9 mouse cellular contexts compared by ENCODE assay signal in genomic region chr5:136237607-136238006, GRCm38 (mm10). TPM values are rescaled to one million over a fixed set of nuclear protein-coding genes. Genes with fewer than 3 reads are reported as not detected.
A peak's percentile ranks its signal among the peaks of the same experiment; 100 is the strongest.
DNase-seq lines count a peak whose midpoint lies in the region; ATAC-seq lines count a peak whose summit lies in the region.
"Had no signal": no experiment of that assay in that cellular context is flagged by ENCODE, and none has a peak within 500 bp of the region (broad histone marks: within the 10 kb centered on the region; RNA-seq: fewer than 3 reads in every experiment).

No protein-coding gene starts in this region.

- H3K4me2 ChIP-seq in lung, embryonic 16.5 days (ENCODE audit: low read depth, low read length), result peak overlapping the region; percentile 63
- H3K4me2 ChIP-seq in limb, embryonic 15.5 days, result peak overlapping the region; percentile 46
- H3K4me2 ChIP-seq in stomach, embryonic 15.5 days, result peak overlapping the region; percentile 59

- 3% methylated on average over 19 of the region's 19 CpGs for WGBS in lung, embryonic 16.5 days
- WGBS in limb, embryonic 15.5 days, result 2% methylated on average over 19 of the region's 19 CpGs
- WGBS in stomach, embryonic 15.5 days, result 7% methylated on average over 19 of the region's 19 CpGs

- DNase-seq in lung, postnatal 25 days (ENCODE audit: low spot score), result no peak
- no peak for DNase-seq in layer of hippocampus, adult 9-11 months
- DNase-seq in layer of hippocampus, adult 8-10 months (ENCODE audit: low spot score in 2 of 2), result no peak

- H3K36me3 ChIP-seq in lung, embryonic 16.5 days (ENCODE audit: control insufficient read depth, insufficient read depth, low read length), result no peaks in the 10 kb centered on the region
- H3K36me3 ChIP-seq in limb, embryonic 15.5 days, result no peaks in the 10 kb centered on the region
- no peaks in the 10 kb centered on the region for H3K36me3 ChIP-seq in stomach, embryonic 15.5 days

- no peak overlapping the region for H3K27ac ChIP-seq in lung, embryonic 16.5 days (ENCODE audit: low read length)
- no peak overlapping the region for H3K27ac ChIP-seq in limb, embryonic 15.5 days
- H3K27ac ChIP-seq in stomach, embryonic 15.5 days, result no peak overlapping the region

- peak overlapping the region; percentile 43; the same call in 1 of the 2 replicates for H3K9ac ChIP-seq in lung, embryonic 16.5 days (ENCODE audit: low read length)
- H3K9ac ChIP-seq in limb, embryonic 15.5 days, result no peak overlapping the region
- H3K9ac ChIP-seq in stomach, embryonic 15.5 days, result no peak overlapping the region

- H3K27me3 ChIP-seq in lung, embryonic 16.5 days (ENCODE audit: control insufficient read depth, insufficient read depth, low read depth, low read length), result no peaks in the 10 kb centered on the region
- H3K27me3 ChIP-seq in limb, embryonic 15.5 days, result 0 out of 2 replicates have a peak, but pooled peaks cover 5% of the 10 kb centered on the region
- peaks cover 4% of the 10 kb centered on the region; the same call in 1 of the 2 replicates for H3K27me3 ChIP-seq in stomach, embryonic 15.5 days (replicated peaks)

- H3K9me3 ChIP-seq in lung, embryonic 16.5 days (ENCODE audit: control insufficient read depth, low read length), result no peaks in the 10 kb centered on the region
- no peaks in the 10 kb centered on the region for H3K9me3 ChIP-seq in limb, embryonic 15.5 days
- no peaks in the 10 kb centered on the region for H3K9me3 ChIP-seq in stomach, embryonic 15.5 days

- peaks cover 8% of the 10 kb centered on the region for H3K4me1 ChIP-seq in lung, embryonic 16.5 days (replicated peaks; ENCODE audit: control insufficient read depth, insufficient read depth, low read length)
- peaks cover 19% of the 10 kb centered on the region for H3K4me1 ChIP-seq in limb, embryonic 15.5 days
- H3K4me1 ChIP-seq in stomach, embryonic 15.5 days, result peaks cover 12% of the 10 kb centered on the region; the same call in 1 of the 2 replicates

- peak overlapping the region; percentile 39 for H3K4me3 ChIP-seq in lung, embryonic 16.5 days (ENCODE audit: low read length)
- peak overlapping the region; percentile 26 for H3K4me3 ChIP-seq in limb, embryonic 15.5 days
- H3K4me3 ChIP-seq in stomach, embryonic 15.5 days (replicated peaks), result peak overlapping the region; percentile 27

- ATAC-seq in lung, embryonic 16.5 days (ENCODE audit: low read depth), result no peak
- ATAC-seq in granulocyte monocyte progenitor cell, adult 5-6 weeks (replicated peaks; ENCODE audit: poor library complexity, severe bottlenecking), result peak; percentile 36
- no peak for ATAC-seq in limb, embryonic 15.5 days (ENCODE audit: insufficient number of reproducible peaks, low FRiP score, low TSS enrichment, low read depth)
- no peak for ATAC-seq in stomach, embryonic 15.5 days (ENCODE audit: insufficient read depth, low FRiP score, low read depth)
- no peak for ATAC-seq in erythroblast, adult 5-6 weeks (replicated peaks; ENCODE audit: low FRiP score, poor library complexity, severe bottlenecking)
- ATAC-seq: activated CD4-positive, CD25-positive, alpha-beta regulatory T cell, adult 4 months had no signal

RNA-seq across cellular contexts. Expression of gene Sh2b2, which starts 8.7 kb away (rescaled TPM):
- 3.8 and 4.9 TPM in 2 replicates for polyA plus RNA-seq in lung, embryonic 16.5 days (2015; fragmentation: Nextera tagmentation; extraction: Ambion mirVana)
- total RNA-seq in granulocyte monocyte progenitor cell, adult 5-6 weeks (2014; fragmentation: Nextera tagmentation), result 32.9 and 67.0 TPM in 2 replicates
- 10.9 and 13.9 TPM in 2 replicates for total RNA-seq in granulocyte monocyte progenitor cell, adult 5-6 weeks (2017)
- polyA plus RNA-seq in limb, embryonic 15.5 days (2015; fragmentation: Nextera tagmentation; extraction: Ambion mirVana), result 4.9 and 5.8 TPM in 2 replicates
- polyA plus RNA-seq in stomach, embryonic 15.5 days (2015; fragmentation: Nextera tagmentation; extraction: Ambion mirVana), result 3.1 and 3.4 TPM in 2 replicates
- total RNA-seq in layer of hippocampus, adult 8-10 months (2022), result 1 to 10 TPM; 5.6 to 9.4 (median 7.0) TPM
- total RNA-seq in erythroblast, adult 5-6 weeks (2015; ENCODE audit: low replicate concordance), result 1.5 and 3.8 TPM in 2 replicates
- total RNA-seq in erythroblast, adult 5-6 weeks (2017; ENCODE audit: low replicate concordance), result 1.8 and 5.0 TPM in 2 replicates

RNA-seq across cellular contexts. Expression of gene Prkrip1, which starts 38.8 kb away (rescaled TPM):
- polyA plus RNA-seq in lung, embryonic 16.5 days (2015; fragmentation: Nextera tagmentation; extraction: Ambion mirVana), result 45.7 and 52.9 TPM in 2 replicates
- total RNA-seq in granulocyte monocyte progenitor cell, adult 5-6 weeks (2014; fragmentation: Nextera tagmentation), result 32.2 and 42.1 TPM in 2 replicates
- total RNA-seq in granulocyte monocyte progenitor cell, adult 5-6 weeks (2017), result 45.2 and 89.4 TPM in 2 replicates
- 45.2 and 51.0 TPM in 2 replicates for polyA plus RNA-seq in limb, embryonic 15.5 days (2015; fragmentation: Nextera tagmentation; extraction: Ambion mirVana)
- 36.8 and 41.7 TPM in 2 replicates for polyA plus RNA-seq in stomach, embryonic 15.5 days (2015; fragmentation: Nextera tagmentation; extraction: Ambion mirVana)
- total RNA-seq in layer of hippocampus, adult 8-10 months (2022), result 10 to 100 TPM; 28.7 to 36.2 (median 31.5) TPM
- total RNA-seq in erythroblast, adult 5-6 weeks (2015; ENCODE audit: low replicate concordance), result 1.5 and 6.1 TPM in 2 replicates
- 4.9 and 14.5 TPM in 2 replicates for total RNA-seq in erythroblast, adult 5-6 weeks (2017; ENCODE audit: low replicate concordance)
